Mouse (Mus musculus) embryonic fibroblast, embryonic 13.5 days (primary cell): ENCODE results near the gene Nsmce1. TPM values are rescaled to one million over a fixed set of nuclear protein-coding genes. Genes with fewer than 3 reads are reported as not detected.

Experiments
- H3K27ac ChIP-seq: 2 replicates; pipeline ENCODE4 v1.5.1; 2012; ENCODE audit warnings: low read length, control low read depth, inconsistent platforms; ENCODE audit not compliant: insufficient read depth
- H3K4me1 ChIP-seq: 2 replicates; pipeline ENCODE4 v1.6.1; 2011; ENCODE audit warnings: low read length; ENCODE audit not compliant: control insufficient read depth, insufficient read depth
- H3K4me3 ChIP-seq: 2 replicates; pipeline ENCODE4 v1.5.1; 2011; ENCODE audit warnings: mild to moderate bottlenecking, control low read depth, low read length; ENCODE audit not compliant: insufficient read depth
- CTCF ChIP-seq: IDR thresholded peaks from 2 replicates; pipeline ENCODE4 v1.5.1; 2011; ENCODE audit warnings: mild to moderate bottlenecking, control low read depth, low read length, moderate library complexity, borderline replicate concordance; ENCODE audit not compliant: insufficient read depth
- POLR2A ChIP-seq: IDR thresholded peaks from 2 replicates; pipeline ENCODE4 v1.6.1; 2011; ENCODE audit warnings: low read depth, mild to moderate bottlenecking, control low read depth, low read length, moderate library complexity
- polyA plus RNA-seq: library from polyadenylated mRNA; stranded (reverse); fragments of >200 nt; gene quantifications from 2 replicates; pipeline ENCODE4 v1.2.4, GENCODE M21; 2011; ENCODE audit warnings: low read depth; ENCODE audit not compliant: missing spikeins, insufficient read length

The Nsmce1 gene
- polyA plus RNA-seq, 1 experiment: 55.1 TPM

DNA sequence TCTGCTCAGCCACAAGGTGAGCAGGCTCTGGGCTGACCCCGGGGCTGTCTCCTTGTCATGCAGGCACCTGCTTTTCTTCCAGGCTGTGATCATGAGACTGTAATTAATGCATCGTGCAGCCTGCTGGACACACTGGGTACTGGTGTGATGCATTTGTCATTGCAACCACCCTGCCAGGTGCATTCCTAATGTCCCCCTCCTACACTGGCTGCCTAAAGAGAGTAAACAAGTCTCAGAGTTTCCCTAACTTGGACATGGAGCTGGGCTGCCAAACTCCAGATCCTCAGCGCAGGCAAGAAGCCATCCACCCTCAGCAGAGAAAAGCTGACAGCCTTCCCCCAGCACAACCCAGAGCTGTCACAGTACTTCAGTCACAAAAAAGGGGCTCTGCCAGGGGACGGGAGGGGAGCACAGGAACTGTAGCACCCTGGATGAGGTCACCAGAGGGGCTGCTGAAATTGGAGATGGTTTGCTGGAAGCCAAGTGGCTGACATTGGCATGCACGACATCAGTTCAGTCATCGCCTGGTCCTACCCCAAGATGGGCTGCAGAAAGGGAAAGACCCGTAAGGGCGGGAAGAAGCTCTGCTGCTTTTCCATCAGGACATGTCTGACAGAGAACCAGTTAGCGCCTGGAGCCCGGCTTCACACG, 15.7 kb downstream of the Nsmce1 start:
- Histone ChIP-seq H3K4me3 (no peak overlapping the region), H3K4me1 (peaks cover 10% of the 10 kb centered on the region), H3K27ac (no peak overlapping the region)
- TF ChIP-seq CTCF (no peak), POLR2A (no peak)

GRCm38 (mm10) chr7:125474535-125474934, 16.9 kb downstream of the Nsmce1 start:
- Histone ChIP-seq H3K4me1 (peaks cover 10% of the 10 kb centered on the region), H3K4me3 (no peak overlapping the region), H3K27ac (no peak overlapping the region)
- no peak for TF ChIP-seq CTCF
- TF ChIP-seq POLR2A: no peak

DNA sequence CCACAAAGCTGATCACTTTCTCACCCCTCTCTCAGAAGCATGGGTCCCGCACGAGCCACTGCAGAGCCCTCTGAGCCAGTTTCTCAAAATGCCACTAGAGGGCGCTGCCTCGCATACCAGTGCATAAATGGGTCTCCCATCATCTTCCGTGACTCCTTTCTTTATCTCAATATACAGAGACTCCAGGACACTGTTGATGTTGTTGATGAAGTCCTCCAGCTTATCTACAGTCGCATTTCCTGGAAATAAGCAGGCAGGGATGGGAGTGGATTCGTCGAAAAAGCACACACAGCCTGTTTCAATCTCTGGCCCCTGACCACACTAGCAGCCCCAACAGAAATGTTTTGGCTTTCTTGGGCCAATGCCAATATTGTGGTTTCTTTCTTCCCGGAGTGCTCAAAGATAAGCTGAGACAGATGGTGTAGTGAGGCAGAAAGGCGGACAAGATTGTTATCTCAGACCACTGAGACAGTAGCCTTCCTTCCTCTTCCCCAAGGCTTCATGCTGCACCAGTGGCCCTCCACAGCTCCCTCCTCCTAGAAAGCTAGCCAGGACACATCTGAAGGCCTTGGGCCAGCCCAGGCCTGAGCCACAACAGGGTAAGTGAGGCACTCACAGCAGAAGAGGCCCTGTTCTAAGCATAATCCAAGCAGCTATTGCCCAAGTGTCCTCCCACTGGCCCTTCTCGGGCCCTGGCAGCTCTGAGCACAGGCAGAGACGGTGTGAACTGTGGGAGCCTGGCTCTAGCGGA, 19.2 kb downstream of the Nsmce1 start:
- Histone ChIP-seq H3K4me3 (no peak overlapping the region), H3K4me1 (peaks cover 6% of the 10 kb centered on the region), H3K27ac (peak overlapping the region; percentile 70)
- TF ChIP-seq CTCF (peak; percentile 61; the same call in 1 of the 2 replicates), POLR2A (no peak)

GRCm38 (mm10) chr7:125470901-125471300, 20.5 kb downstream of the Nsmce1 start:
- no peak overlapping the region for H3K27ac ChIP-seq
- H3K4me1 ChIP-seq: peaks cover 6% of the 10 kb centered on the region
- TF ChIP-seq POLR2A (no peak), CTCF (no peak)
- H3K4me3 ChIP-seq: no peak overlapping the region

GRCm38 (mm10) chr7:125469937-125470336, 21.5 kb downstream of the Nsmce1 start:
- Histone ChIP-seq H3K27ac (no peak overlapping the region), H3K4me1 (peaks cover 6% of the 10 kb centered on the region; the same call in 1 of the 2 replicates), H3K4me3 (no peak overlapping the region)
- TF ChIP-seq POLR2A (no peak), CTCF (peak; percentile 97)

- no peaks in the 10 kb centered on the region for H3K4me1 ChIP-seq
- H3K4me3 ChIP-seq: no peak overlapping the region
- no peak overlapping the region for H3K27ac ChIP-seq
- no peak for TF ChIP-seq POLR2A
- TF ChIP-seq CTCF: no peak
These were observed 29.2 kb downstream of the Nsmce1 start for GRCm38 (mm10) chr7:125462200-125462599.

DNA sequence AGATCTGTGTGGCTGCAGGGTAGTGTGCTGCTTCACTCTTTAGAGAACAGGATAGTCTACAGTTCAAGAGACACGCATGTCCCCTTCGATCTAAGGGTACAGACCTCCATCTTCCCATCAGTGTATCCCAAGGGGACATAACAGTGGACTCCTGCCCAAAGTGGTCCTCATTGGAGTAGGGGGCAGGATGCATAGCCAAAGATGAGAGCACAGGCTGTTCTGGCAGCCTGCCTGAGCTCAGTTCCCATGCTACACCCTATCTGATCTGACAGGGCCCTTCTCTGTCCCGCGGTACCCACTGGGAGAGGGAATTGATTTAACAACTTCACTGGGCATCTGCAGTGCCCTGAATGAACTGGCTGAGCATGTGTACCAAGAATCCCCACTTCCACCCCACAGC, 37.7 kb downstream of the Nsmce1 start:
- TF ChIP-seq POLR2A (no peak), CTCF (no peak)
- Histone ChIP-seq H3K4me1 (no peaks in the 10 kb centered on the region), H3K4me3 (no peak overlapping the region), H3K27ac (no peak overlapping the region)

DNA sequence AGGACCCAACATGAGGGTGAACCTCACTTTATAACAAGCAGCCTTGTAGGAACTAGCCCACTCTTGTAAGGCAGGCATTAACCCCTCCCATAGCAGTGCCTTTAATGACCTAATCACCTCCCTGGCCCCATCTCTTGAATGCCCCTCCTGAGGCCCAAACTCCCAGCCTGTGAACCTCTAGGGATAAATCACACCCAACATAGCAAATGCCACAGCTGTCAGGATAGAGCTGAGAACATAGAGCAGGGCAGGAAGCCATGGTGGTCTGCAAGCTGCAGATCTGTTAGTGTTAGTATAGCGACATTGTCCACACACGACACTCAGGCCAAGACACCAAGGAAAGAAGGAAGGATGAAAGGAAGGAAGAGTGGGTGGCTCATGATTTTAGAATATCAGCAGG, 40.3 kb downstream of the Nsmce1 start:
- Histone ChIP-seq H3K4me3 (no peak overlapping the region), H3K27ac (no peak overlapping the region), H3K4me1 (no peaks in the 10 kb centered on the region)
- TF ChIP-seq POLR2A: no peak
- TF ChIP-seq CTCF: no peak

- TF ChIP-seq CTCF: no peak
- no peak for TF ChIP-seq POLR2A
- H3K4me1 ChIP-seq: 0 out of 2 replicates have a peak, but pooled peaks cover under 1% of the 10 kb centered on the region
- no peak overlapping the region for H3K27ac ChIP-seq
- H3K4me3 ChIP-seq: no peak overlapping the region
These were observed 40.7 kb downstream of the Nsmce1 start for GRCm38 (mm10) chr7:125450678-125451077.
